Mouse (Mus musculus): Measurements from ENCODE around the gene Zfp334. TPM values are rescaled to one million over a fixed set of nuclear protein-coding genes. Genes with fewer than 3 reads are reported as not detected.

Zfp334 gene
- polyA plus RNA-seq (2015; fragmentation: Nextera tagmentation; extraction: Ambion mirVana) = 10.1 and 10.3 TPM in 2 replicates

- peak within 1 kb of the TSS; percentile 91 for H3K27ac ChIP-seq
- no peaks in the 10 kb centered on the region for H3K27me3 ChIP-seq (replicated peaks)
- peaks cover 14% of the 10 kb centered on the region for H3K4me1 ChIP-seq
- H3K4me3 ChIP-seq = peak within 1 kb of the TSS; percentile 75
- peak within 1 kb of the TSS; percentile 77 for H3K4me2 ChIP-seq
- H3K36me3 ChIP-seq (replicated peaks) = peaks cover 19% of the 10 kb centered on the region
- H3K9me3 ChIP-seq = no peaks in the 10 kb centered on the region
- peak; percentile 91 for ATAC-seq (replicated peaks)
- 0% methylated on average over 40 of the region's 40 CpGs for WGBS
- H3K9ac ChIP-seq = peak within 1 kb of the TSS; percentile 79
These were observed at the start of gene Zfp334 for GRCm38 (mm10) chr2:165387844-165388495. Zfp334 (minus strand) TSS chr2:165388259.

- H3K27ac ChIP-seq = no peak overlapping the region
- no peak for ATAC-seq (replicated peaks)
- no peaks in the 10 kb centered on the region for H3K36me3 ChIP-seq (replicated peaks)
- H3K4me1 ChIP-seq = no peaks in the 10 kb centered on the region
- 59% methylated on average over 7 of the region's 7 CpGs for WGBS
- H3K9ac ChIP-seq = no peak overlapping the region
- no peaks in the 10 kb centered on the region for H3K27me3 ChIP-seq (replicated peaks)
- H3K4me2 ChIP-seq = no peak overlapping the region
- H3K4me3 ChIP-seq = no peak overlapping the region
- H3K9me3 ChIP-seq = no peaks in the 10 kb centered on the region
These were observed 40.6 kb upstream of the Zfp334 start for GRCm38 (mm10) chr2:165428694-165429093.

- no peak overlapping the region for H3K4me3 ChIP-seq
- ATAC-seq (replicated peaks) = no peak
- peak overlapping the region; percentile 80 for H3K27ac ChIP-seq
- no peak overlapping the region for H3K4me2 ChIP-seq
- H3K4me1 ChIP-seq = peaks cover 36% of the 10 kb centered on the region
- H3K36me3 ChIP-seq (replicated peaks) = no peaks in the 10 kb centered on the region
- H3K27me3 ChIP-seq (replicated peaks) = no peaks in the 10 kb centered on the region
- H3K9me3 ChIP-seq = no peaks in the 10 kb centered on the region
- WGBS = 41% methylated on average over 2 of the region's 2 CpGs
- H3K9ac ChIP-seq = no peak overlapping the region
These were observed 32.1 kb upstream of the Zfp334 start for GRCm38 (mm10) chr2:165420195-165420594.

GRCm38 (mm10) chr2:165419670-165420111, 31.6 kb upstream of the Zfp334 start:
- Histone ChIP-seq H3K4me3 (no peak overlapping the region), H3K36me3 (replicated peaks) (no peaks in the 10 kb centered on the region), H3K9ac (no peak overlapping the region), H3K9me3 (no peaks in the 10 kb centered on the region), H3K27me3 (replicated peaks) (no peaks in the 10 kb centered on the region), H3K4me1 (peaks cover 41% of the 10 kb centered on the region), H3K27ac (peak overlapping the region; percentile 80), H3K4me2 (no peak overlapping the region)
- 39% methylated on average over 4 of the region's 4 CpGs for whole genome bisulfite sequencing
- ATAC-seq (replicated peaks) = no peak

GRCm38 (mm10) chr2:165418577-165418976, 30.5 kb upstream of the Zfp334 start:
- WGBS = 80% methylated on average over 2 of the region's 2 CpGs
- Histone ChIP-seq H3K9ac (no peak overlapping the region), H3K9me3 (no peaks in the 10 kb centered on the region), H3K27me3 (replicated peaks) (no peaks in the 10 kb centered on the region), H3K36me3 (replicated peaks) (no peaks in the 10 kb centered on the region), H3K27ac (no peak overlapping the region), H3K4me3 (no peak overlapping the region), H3K4me2 (no peak overlapping the region), H3K4me1 (peaks cover 46% of the 10 kb centered on the region)
- ATAC-seq (replicated peaks) = no peak

- Histone ChIP-seq H3K4me1 (peaks cover 46% of the 10 kb centered on the region), H3K4me3 (no peak overlapping the region), H3K36me3 (replicated peaks) (no peaks in the 10 kb centered on the region), H3K27ac (peak overlapping the region; percentile 75), H3K4me2 (no peak overlapping the region), H3K27me3 (replicated peaks) (no peaks in the 10 kb centered on the region), H3K9me3 (no peaks in the 10 kb centered on the region), H3K9ac (no peak overlapping the region)
- 33% methylated on average over 7 of the region's 7 CpGs for WGBS
- peak; percentile 57; the same call in 1 of the 2 replicates for ATAC-seq (replicated peaks)
These were observed 29.2 kb upstream of the Zfp334 start for GRCm38 (mm10) chr2:165417291-165417690.

- no peak overlapping the region for H3K4me3 ChIP-seq
- 61% methylated on average over 6 of the region's 6 CpGs for WGBS
- H3K36me3 ChIP-seq (replicated peaks) = no peaks in the 10 kb centered on the region
- no peaks in the 10 kb centered on the region for H3K27me3 ChIP-seq (replicated peaks)
- H3K4me2 ChIP-seq = no peak overlapping the region
- no peaks in the 10 kb centered on the region for H3K9me3 ChIP-seq
- H3K27ac ChIP-seq = no peak overlapping the region
- H3K4me1 ChIP-seq = peaks cover 46% of the 10 kb centered on the region
- no peak overlapping the region for H3K9ac ChIP-seq
- no peak for ATAC-seq (replicated peaks)
These were observed 27.7 kb upstream of the Zfp334 start for GRCm38 (mm10) chr2:165415795-165416194.

DNA sequence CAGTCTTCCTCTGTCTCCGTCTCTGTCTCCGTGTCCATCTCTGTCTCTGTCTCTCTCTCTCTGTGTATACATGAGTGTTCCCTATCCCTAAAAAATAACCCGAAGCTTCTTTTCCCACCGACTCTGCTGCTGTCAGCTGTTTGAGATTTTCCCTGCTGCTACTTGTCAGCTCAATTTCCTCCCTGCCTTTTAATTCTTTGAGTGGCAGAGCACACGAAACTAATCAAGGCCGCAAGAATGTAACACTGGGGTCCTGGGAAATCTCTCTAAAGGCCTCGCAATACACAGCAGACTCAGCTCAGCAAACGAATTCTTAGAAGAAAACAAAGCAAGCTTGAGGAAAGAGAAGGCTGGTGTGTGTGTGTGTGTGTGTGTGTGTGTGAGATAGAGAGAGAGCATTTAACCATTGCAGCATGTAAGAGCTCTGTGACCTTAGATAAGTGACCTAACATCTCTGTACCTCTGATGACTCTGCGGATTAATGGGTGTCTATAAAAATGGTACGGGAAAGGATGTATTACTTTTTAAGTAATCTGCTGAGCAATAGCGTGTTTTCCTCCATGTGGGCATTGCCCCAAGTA, 27.2 kb upstream of the Zfp334 start:
- H3K36me3 ChIP-seq (replicated peaks) = no peaks in the 10 kb centered on the region
- 28% methylated on average over 11 of the region's 11 CpGs for WGBS
- H3K9ac ChIP-seq = no peak overlapping the region
- peaks cover 44% of the 10 kb centered on the region for H3K4me1 ChIP-seq
- H3K4me3 ChIP-seq = no peak overlapping the region
- no peak overlapping the region for H3K4me2 ChIP-seq
- H3K27me3 ChIP-seq (replicated peaks) = no peaks in the 10 kb centered on the region
- peak overlapping the region; percentile 44; the same call in 1 of the 2 replicates for H3K27ac ChIP-seq
- H3K9me3 ChIP-seq = no peaks in the 10 kb centered on the region
- ATAC-seq (replicated peaks) = no peak

GRCm38 (mm10) chr2:165414321-165414720, 26.3 kb upstream of the Zfp334 start:
- Histone ChIP-seq H3K36me3 (replicated peaks) (no peaks in the 10 kb centered on the region), H3K4me2 (no peak overlapping the region), H3K4me1 (peaks cover 35% of the 10 kb centered on the region), H3K27me3 (replicated peaks) (no peaks in the 10 kb centered on the region), H3K4me3 (no peak overlapping the region), H3K9me3 (no peaks in the 10 kb centered on the region), H3K27ac (peak overlapping the region; percentile 44; the same call in 1 of the 2 replicates), H3K9ac (no peak overlapping the region)
- 77% methylated on average over 5 of the region's 5 CpGs for WGBS
- ATAC-seq (replicated peaks) = no peak

DNA sequence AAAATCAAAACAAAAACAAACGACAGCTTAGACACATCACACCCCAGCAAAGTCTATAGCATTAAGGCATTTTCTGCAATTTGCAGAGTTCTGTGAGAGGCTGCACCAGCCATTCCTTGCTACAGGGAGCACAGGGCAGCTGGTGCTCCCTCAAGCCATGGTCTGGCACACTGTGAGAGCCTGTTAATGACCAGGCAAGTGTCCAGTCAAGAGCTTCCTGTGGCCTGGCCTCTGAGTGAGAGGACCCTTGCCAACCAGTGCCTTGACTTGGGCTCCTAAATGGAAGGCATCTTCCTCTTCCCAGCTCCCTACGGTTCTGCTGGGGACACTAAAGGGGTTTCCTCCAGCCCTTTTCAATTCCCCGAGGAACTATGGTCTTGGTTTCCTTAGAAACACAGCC, 25.8 kb upstream of the Zfp334 start:
- H3K36me3 ChIP-seq (replicated peaks) = no peaks in the 10 kb centered on the region
- no peak overlapping the region for H3K4me2 ChIP-seq
- no peak overlapping the region for H3K27ac ChIP-seq
- peaks cover 32% of the 10 kb centered on the region for H3K4me1 ChIP-seq
- H3K9me3 ChIP-seq = no peaks in the 10 kb centered on the region
- H3K27me3 ChIP-seq (replicated peaks) = no peaks in the 10 kb centered on the region
- H3K9ac ChIP-seq = no peak overlapping the region
- WGBS = 38% methylated on average over 3 of the region's 3 CpGs
- H3K4me3 ChIP-seq = no peak overlapping the region
- no peak for ATAC-seq (replicated peaks)

GRCm38 (mm10) chr2:165407700-165408301, 19.7 kb upstream of the Zfp334 start:
- Histone ChIP-seq H3K27me3 (replicated peaks) (no peaks in the 10 kb centered on the region), H3K4me3 (no peak overlapping the region), H3K9ac (no peak overlapping the region), H3K36me3 (replicated peaks) (no peaks in the 10 kb centered on the region), H3K9me3 (no peaks in the 10 kb centered on the region), H3K4me1 (no peaks in the 10 kb centered on the region), H3K27ac (no peak overlapping the region), H3K4me2 (no peak overlapping the region)
- no peak for ATAC-seq (replicated peaks)
- 35% methylated on average over 10 of the region's 10 CpGs for WGBS

- Histone ChIP-seq H3K4me3 (no peak overlapping the region), H3K27me3 (replicated peaks) (no peaks in the 10 kb centered on the region), H3K4me2 (no peak overlapping the region), H3K27ac (no peak overlapping the region), H3K4me1 (no peaks in the 10 kb centered on the region; the same call in 1 of the 2 replicates), H3K36me3 (replicated peaks) (no peaks in the 10 kb centered on the region), H3K9ac (no peak overlapping the region), H3K9me3 (no peaks in the 10 kb centered on the region)
- WGBS = 67% methylated on average over 6 of the region's 6 CpGs
- ATAC-seq (replicated peaks) = no peak
These were observed 17.3 kb upstream of the Zfp334 start for GRCm38 (mm10) chr2:165405351-165405750.

Measured in midbrain, embryonic 15.5 days (tissue).